ENCODE assay signal across 15 mouse cellular contexts in genomic region chr4:141749557-141749956, GRCm38 (mm10). TPM values are rescaled to one million over a fixed set of nuclear protein-coding genes. Genes with fewer than 3 reads are reported as not detected.
DNase-seq lines count a peak whose midpoint lies in the region; ATAC-seq and TF ChIP-seq lines count a peak whose summit lies in the region.
"Had no signal": no experiment of that assay in that cellular context is flagged by ENCODE, and none has a peak within 500 bp of the region (broad histone marks: within the 10 kb centered on the region; RNA-seq: fewer than 3 reads in every experiment).

No protein-coding gene starts in this region.

- 26% methylated on average over 11 of the region's 11 CpGs for WGBS in heart, embryonic 15.5 days
- WGBS in liver, postnatal 0 days (ENCODE audit: insufficient replicate concordance), result 44% methylated on average over 11 of the region's 11 CpGs

- peaks cover 20% of the 10 kb centered on the region for H3K4me1 ChIP-seq in heart, embryonic 15.5 days (replicated peaks)
- H3K4me1 ChIP-seq in liver, postnatal 0 days (ENCODE audit: insufficient read depth), result peaks cover 19% of the 10 kb centered on the region
- H3K4me1 ChIP-seq: embryonic facial prominence, embryonic 15.5 days; midbrain, embryonic 13.5 days had no signal

- peak; percentile 51; the same call in 1 of the 2 replicates for ATAC-seq in heart, embryonic 15.5 days (replicated peaks; ENCODE audit: insufficient number of reproducible peaks, insufficient read depth, low FRiP score, low read depth)
- peak; percentile 26; the same call in 1 of the 2 replicates for ATAC-seq in liver, postnatal 0 days
- ATAC-seq: midbrain, embryonic 13.5 days had no signal

- no peak overlapping the region for H3K4me2 ChIP-seq in heart, embryonic 15.5 days
- peak overlapping the region; percentile 55 for H3K4me2 ChIP-seq in liver, postnatal 0 days (ENCODE audit: low read depth, low read length)
- H3K4me2 ChIP-seq: embryonic facial prominence, embryonic 15.5 days; midbrain, embryonic 13.5 days; neural tube, embryonic 13.5 days had no signal

- no peaks in the 10 kb centered on the region for H3K36me3 ChIP-seq in heart, embryonic 15.5 days
- H3K36me3 ChIP-seq in liver, postnatal 0 days (replicated peaks; ENCODE audit: insufficient read depth, low read length), result no peaks in the 10 kb centered on the region
- H3K36me3 ChIP-seq: embryonic facial prominence, embryonic 15.5 days; midbrain, embryonic 13.5 days; neural tube, embryonic 13.5 days had no signal

- H3K9me3 ChIP-seq in heart, embryonic 15.5 days (replicated peaks), result no peaks in the 10 kb centered on the region
- no peaks in the 10 kb centered on the region for H3K9me3 ChIP-seq in liver, postnatal 0 days (ENCODE audit: low read length)
- H3K9me3 ChIP-seq: embryonic facial prominence, embryonic 15.5 days; midbrain, embryonic 13.5 days; neural tube, embryonic 13.5 days had no signal

- TF ChIP-seq EP300 in liver, postnatal 0 days (IDR thresholded peaks at IDR 0.05; ENCODE audit: low read depth), result no peak

- no peak overlapping the region for H3K4me3 ChIP-seq in heart, embryonic 15.5 days
- H3K4me3 ChIP-seq in liver, postnatal 0 days (ENCODE audit: low read depth, low read length), result peak overlapping the region; percentile 10; the same call in 1 of the 2 replicates
- H3K4me3 ChIP-seq: embryonic facial prominence, embryonic 15.5 days; midbrain, embryonic 13.5 days; neural tube, embryonic 13.5 days had no signal

- H3K27ac ChIP-seq in heart, embryonic 15.5 days, result peak overlapping the region; percentile 79
- peak overlapping the region; percentile 89 for H3K27ac ChIP-seq in liver, postnatal 0 days (ENCODE audit: low read depth)
- H3K27ac ChIP-seq: embryonic facial prominence, embryonic 15.5 days; midbrain, embryonic 13.5 days; neural tube, embryonic 13.5 days had no signal

- intact Hi-C loops in heart, postnatal 25 days (cut with DNase I), result no loop called here

- 0 out of 2 replicates have a peak overlapping the region, but pooled peaks have one; percentile 1 for H3K9ac ChIP-seq in heart, embryonic 15.5 days
- peak overlapping the region; percentile 34 for H3K9ac ChIP-seq in liver, postnatal 0 days (replicated peaks)
- H3K9ac ChIP-seq: embryonic facial prominence, embryonic 15.5 days; midbrain, embryonic 13.5 days; neural tube, embryonic 13.5 days had no signal

- H3K27me3 ChIP-seq in heart, embryonic 15.5 days, result no peaks in the 10 kb centered on the region; the same call in 1 of the 2 replicates
- no peaks in the 10 kb centered on the region for H3K27me3 ChIP-seq in liver, postnatal 0 days (ENCODE audit: insufficient read depth, low read length)
- H3K27me3 ChIP-seq: embryonic facial prominence, embryonic 15.5 days; midbrain, embryonic 13.5 days; neural tube, embryonic 13.5 days had no signal

- no peak for TF ChIP-seq CTCF in liver, postnatal 0 days (IDR thresholded peaks at IDR 0.05; ENCODE audit: low read depth)

- peak; percentile 94 for DNase-seq in heart, adult 11 months
- no peak for DNase-seq in heart, postnatal 25 days (ENCODE audit: low spot score)
- DNase-seq in gastrocnemius, adult 18-20 months (ENCODE audit: low spot score), result peak; percentile 71
- peak; percentile 55 for DNase-seq in liver, postnatal 0 days
- no peak for DNase-seq in embryo, embryonic 9.5 days (ENCODE audit: extremely low spot score)
- no peak for DNase-seq in layer of hippocampus, adult 11-12 months (ENCODE audit: low spot score)
- no peak for DNase-seq in frontal cortex, postnatal 14 days (ENCODE audit: low spot score in 2 of 2)
- DNase-seq: cerebellum, postnatal 36 days; kidney, adult 18-20 months; right cerebral cortex, postnatal 14 days had no signal

RNA-seq across cellular contexts. Expression of gene Agmat, which starts 3.1 kb away (rescaled TPM):
- under 1 TPM; 0.36 to 0.56 TPM for total RNA-seq in heart, postnatal 25 days (2021)
- total RNA-seq in gastrocnemius, adult 18-20 months (2021), result not detected
- polyA plus RNA-seq in heart, embryonic 15.5 days (2015; fragmentation: Nextera tagmentation; extraction: Ambion mirVana), result 0.57 and 0.80 TPM in 2 replicates
- polyA plus RNA-seq in liver, postnatal 0 days (2015; fragmentation: Nextera tagmentation; extraction: Ambion mirVana), result 101 and 105 TPM in 2 replicates
- polyA plus RNA-seq: hindbrain, embryonic 11.5 days; midbrain, embryonic 13.5 days; neural tube, embryonic 13.5 days had no signal

RNA-seq across cellular contexts. Expression of gene Ddi2, which starts 26.3 kb away (rescaled TPM):
- 10 to 100 TPM; 28.4 to 34.4 TPM for total RNA-seq in heart, postnatal 25 days (2021)
- 10 to 100 TPM; 57.5 to 62.5 TPM for total RNA-seq in gastrocnemius, adult 18-20 months (2021)
- polyA plus RNA-seq in heart, embryonic 15.5 days (2015; fragmentation: Nextera tagmentation; extraction: Ambion mirVana), result 13.6 and 16.6 TPM in 2 replicates
- polyA plus RNA-seq in liver, postnatal 0 days (2015; fragmentation: Nextera tagmentation; extraction: Ambion mirVana), result 21.7 and 22.6 TPM in 2 replicates

RNA-seq across cellular contexts. Expression of gene Dnajc16, which starts 41.2 kb away (rescaled TPM):
- 10 to 100 TPM; 17.7 to 22.9 TPM for total RNA-seq in heart, postnatal 25 days (2021)
- total RNA-seq in gastrocnemius, adult 18-20 months (2021), result 10 to 100 TPM; 13.2 to 13.3 TPM
- polyA plus RNA-seq in heart, embryonic 15.5 days (2015; fragmentation: Nextera tagmentation; extraction: Ambion mirVana), result 3.7 and 4.8 TPM in 2 replicates
- polyA plus RNA-seq in liver, postnatal 0 days (2015; fragmentation: Nextera tagmentation; extraction: Ambion mirVana), result 2.7 TPM in 2 replicates

RNA-seq across cellular contexts. Expression of gene Casp9, which starts 43.9 kb away (rescaled TPM):
- 1 to 10 TPM; 7.9 to 8.6 TPM for total RNA-seq in heart, postnatal 25 days (2021)
- 1 to 10 TPM; 2.4 TPM for total RNA-seq in gastrocnemius, adult 18-20 months (2021)
- polyA plus RNA-seq in heart, embryonic 15.5 days (2015; fragmentation: Nextera tagmentation; extraction: Ambion mirVana), result 14.1 and 19.7 TPM in 2 replicates
- 6.3 and 7.4 TPM in 2 replicates for polyA plus RNA-seq in liver, postnatal 0 days (2015; fragmentation: Nextera tagmentation; extraction: Ambion mirVana)

Comparison
In these comparisons a context has a peak if more than half of its experiments do, and no peak if none do; other contexts are left out.
1. DNase-seq: peak in heart, adult 11 months (single experiment), gastrocnemius, adult 18-20 months (single experiment) and liver, postnatal 0 days (single experiment); none in heart, postnatal 25 days (single experiment), embryo, embryonic 9.5 days (single experiment), layer of hippocampus, adult 11-12 months (single experiment) and frontal cortex, postnatal 14 days (0 of 2).